Mouse (Mus musculus) intestine, embryonic 16.5 days (tissue): ENCODE data around the gene Ptprd. TPM values are rescaled to one million over a fixed set of nuclear protein-coding genes. Genes with fewer than 3 reads are reported as not detected.

ENCODE experiments used
- ATAC-seq: fragments of 200-750 bp; cut with Nextera tagmentation; 2 replicates; pipeline ENCODE4 v1.8.0; 2017; ENCODE audit warnings: moderate TSS enrichment, moderate library complexity
- H3K27ac ChIP-seq: fragments of 300-500 bp; sonication (generic); 2 replicates; pipeline ENCODE4 v1.5.1; 2014; ENCODE audit warnings: mild to moderate bottlenecking, low read length
- H3K27me3 ChIP-seq: fragments of 300-500 bp; sonication (generic); replicated peaks from 2 replicates; pipeline ENCODE4 v1.6.1; 2014; ENCODE audit warnings: low read length, control low read depth, mixed read lengths; ENCODE audit not compliant: control insufficient read depth, insufficient read depth
- H3K36me3 ChIP-seq: fragments of 300-500 bp; sonication (generic); 2 replicates; pipeline ENCODE4 v1.6.1; 2014; ENCODE audit warnings: low read length, control low read depth; ENCODE audit not compliant: control insufficient read depth, insufficient read depth
- H3K4me1 ChIP-seq: fragments of 300-500 bp; sonication (generic); 2 replicates; pipeline ENCODE4 v1.6.1; 2014; ENCODE audit warnings: low read length, control low read depth, mixed read lengths; ENCODE audit not compliant: control insufficient read depth, insufficient read depth
- H3K4me2 ChIP-seq: fragments of 300-500 bp; sonication (generic); 2 replicates; pipeline ENCODE4 v1.6.1; 2014; ENCODE audit warnings: low read depth, low read length, control low read depth
- H3K4me3 ChIP-seq: fragments of 300-500 bp; sonication (generic); 2 replicates; pipeline ENCODE4 v1.5.1; 2014; ENCODE audit warnings: mild to moderate bottlenecking, low read length
- H3K9ac ChIP-seq: fragments of 300-500 bp; sonication (generic); 2 replicates; pipeline ENCODE4 v1.6.1; 2014; ENCODE audit warnings: low read depth, low read length
- H3K9me3 ChIP-seq: fragments of 300-500 bp; sonication (generic); 2 replicates; pipeline ENCODE4 v1.6.1; 2016; ENCODE audit warnings: low read length, control low read depth; ENCODE audit not compliant: control insufficient read depth
- WGBS: fragments of 180-500 bp; shearing (Covaris S2); extraction: QIAGEN DNeasy Blood & Tissue Kit; methylation state at CpG from one replicate; pipeline ENCODE4 v1.1.7; 2014; 5-methylcytosine and 5-hydroxymethylcytosine counted together
- polyA plus RNA-seq: library from polyadenylated mRNA; unstranded; fragments of >200 nt; fragmentation: Nextera tagmentation; extraction: Ambion mirVana; gene quantifications from 2 replicates; pipeline ENCODE4 v1.2.1, GENCODE M21; 2015

Gene Ptprd
- polyA plus RNA-seq, 1 experiment from 2014 or later, result 5.0 TPM

- Histone ChIP-seq H3K27ac (no peak overlapping the region), H3K36me3 (no peaks in the 10 kb centered on the region), H3K4me3 (no peak overlapping the region), H3K4me2 (no peak overlapping the region), H3K27me3 (no peaks in the 10 kb centered on the region), H3K9me3 (no peaks in the 10 kb centered on the region), H3K4me1 (no peaks in the 10 kb centered on the region), H3K9ac (no peak overlapping the region)
- no peak for ATAC-seq
- 81% methylated on average over 4 of the region's 4 CpGs for WGBS
These were observed 1797.2 kb downstream of the Ptprd start for GRCm38 (mm10) chr4:76414591-76414990.

- no peaks in the 10 kb centered on the region for H3K27me3 ChIP-seq
- no peak overlapping the region for H3K4me2 ChIP-seq
- H3K9me3 ChIP-seq, result no peaks in the 10 kb centered on the region
- H3K4me3 ChIP-seq, result no peak overlapping the region
- no peaks in the 10 kb centered on the region for H3K36me3 ChIP-seq
- 52% methylated on average over 2 of the region's 2 CpGs for WGBS
- no peak overlapping the region for H3K9ac ChIP-seq
- no peaks in the 10 kb centered on the region for H3K4me1 ChIP-seq
- no peak overlapping the region for H3K27ac ChIP-seq
- no peak for ATAC-seq
These were observed 1801.7 kb downstream of the Ptprd start for GRCm38 (mm10) chr4:76410053-76410452.

GRCm38 (mm10) chr4:76409159-76409558 lies 1802.6 kb downstream of the Ptprd start:
- H3K4me1 ChIP-seq, result no peaks in the 10 kb centered on the region
- no peak overlapping the region for H3K27ac ChIP-seq
- H3K9me3 ChIP-seq, result no peaks in the 10 kb centered on the region
- H3K27me3 ChIP-seq, result no peaks in the 10 kb centered on the region
- no peaks in the 10 kb centered on the region for H3K36me3 ChIP-seq
- no peak overlapping the region for H3K4me3 ChIP-seq
- ATAC-seq, result no peak
- H3K9ac ChIP-seq, result no peak overlapping the region
- no peak overlapping the region for H3K4me2 ChIP-seq
- 72% methylated on average over 3 of the region's 3 CpGs for WGBS

GRCm38 (mm10) chr4:76405862-76406454 lies 1805.8 kb downstream of the Ptprd start:
- Histone ChIP-seq H3K27ac (no peak overlapping the region), H3K27me3 (no peaks in the 10 kb centered on the region), H3K4me2 (no peak overlapping the region), H3K36me3 (no peaks in the 10 kb centered on the region), H3K9me3 (no peaks in the 10 kb centered on the region), H3K4me3 (no peak overlapping the region), H3K9ac (no peak overlapping the region), H3K4me1 (no peaks in the 10 kb centered on the region)
- ATAC-seq, result no peak
- WGBS, result 66% methylated on average over 5 of the region's 5 CpGs

- Histone ChIP-seq H3K27me3 (no peaks in the 10 kb centered on the region), H3K27ac (no peak overlapping the region), H3K9me3 (no peaks in the 10 kb centered on the region), H3K4me1 (no peaks in the 10 kb centered on the region), H3K4me2 (no peak overlapping the region), H3K4me3 (no peak overlapping the region), H3K9ac (no peak overlapping the region), H3K36me3 (no peaks in the 10 kb centered on the region)
- WGBS, result 93% methylated on average over 5 of the region's 5 CpGs
- no peak for ATAC-seq
These were observed 1808.5 kb downstream of the Ptprd start for GRCm38 (mm10) chr4:76403219-76403618.

DNA sequence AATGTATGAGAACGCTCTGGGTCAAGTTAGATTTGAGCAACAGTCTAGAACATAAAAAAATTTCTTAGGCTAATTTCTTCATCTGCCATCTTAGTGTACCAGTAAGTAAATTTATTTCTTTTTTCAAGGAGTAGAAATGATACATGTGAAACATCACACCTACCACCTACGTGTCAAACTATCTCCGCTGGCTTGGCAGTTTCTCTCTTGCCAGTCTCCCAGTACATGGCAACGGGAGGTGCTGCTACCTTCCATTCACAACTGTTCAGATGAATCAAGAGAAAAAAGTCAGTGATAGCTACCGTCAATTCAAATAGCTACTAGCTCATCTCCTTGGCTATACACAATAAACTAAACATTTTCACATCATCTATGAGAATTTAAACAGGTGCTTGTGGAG lies 1823.9 kb downstream of the Ptprd start:
- H3K9ac ChIP-seq, result no peak overlapping the region
- no peaks in the 10 kb centered on the region for H3K27me3 ChIP-seq
- no peaks in the 10 kb centered on the region for H3K4me1 ChIP-seq
- H3K4me2 ChIP-seq, result no peak overlapping the region
- 84% methylated on average over 5 of the region's 5 CpGs for WGBS
- no peaks in the 10 kb centered on the region for H3K9me3 ChIP-seq
- H3K27ac ChIP-seq, result no peak overlapping the region
- no peaks in the 10 kb centered on the region for H3K36me3 ChIP-seq
- ATAC-seq, result no peak
- H3K4me3 ChIP-seq, result no peak overlapping the region

GRCm38 (mm10) chr4:76386978-76387824 lies 1824.6 kb downstream of the Ptprd start:
- ATAC-seq, result no peak
- H3K9ac ChIP-seq, result no peak overlapping the region
- no peaks in the 10 kb centered on the region for H3K36me3 ChIP-seq
- no peak overlapping the region for H3K4me2 ChIP-seq
- H3K27ac ChIP-seq, result no peak overlapping the region
- no peaks in the 10 kb centered on the region for H3K9me3 ChIP-seq
- H3K4me1 ChIP-seq, result no peaks in the 10 kb centered on the region
- 50% methylated on average over 7 of the region's 7 CpGs for WGBS
- H3K27me3 ChIP-seq, result no peaks in the 10 kb centered on the region
- H3K4me3 ChIP-seq, result no peak overlapping the region

- WGBS, result 86% methylated on average over 5 of the region's 5 CpGs
- H3K4me2 ChIP-seq, result no peak overlapping the region
- H3K27ac ChIP-seq, result no peak overlapping the region
- no peaks in the 10 kb centered on the region for H3K9me3 ChIP-seq
- ATAC-seq, result no peak
- no peaks in the 10 kb centered on the region for H3K36me3 ChIP-seq
- H3K4me1 ChIP-seq, result no peaks in the 10 kb centered on the region
- no peak overlapping the region for H3K9ac ChIP-seq
- H3K4me3 ChIP-seq, result no peak overlapping the region
- no peaks in the 10 kb centered on the region for H3K27me3 ChIP-seq
These were observed 1825.9 kb downstream of the Ptprd start for GRCm38 (mm10) chr4:76385818-76386217.

- Histone ChIP-seq H3K27me3 (no peaks in the 10 kb centered on the region), H3K4me2 (no peak overlapping the region), H3K4me3 (no peak overlapping the region), H3K4me1 (no peaks in the 10 kb centered on the region), H3K36me3 (no peaks in the 10 kb centered on the region), H3K9ac (no peak overlapping the region), H3K27ac (no peak overlapping the region), H3K9me3 (no peaks in the 10 kb centered on the region)
- WGBS, result 90% methylated on average over 6 of the region's 6 CpGs
- no peak for ATAC-seq
These were observed 1831.3 kb downstream of the Ptprd start for GRCm38 (mm10) chr4:76380312-76380917.
